Mouse (Mus musculus) forebrain, embryonic 15.5 days (tissue): Measurements from ENCODE around the gene Fam78b. TPM values are rescaled to one million over a fixed set of nuclear protein-coding genes. Genes with fewer than 3 reads are reported as not detected.

Source experiments
- ATAC-seq: fragments of 200-750 bp; cut with Nextera tagmentation; replicated peaks from 2 replicates; pipeline ENCODE4 v1.8.0; 2017; ENCODE audit warnings: mild to moderate bottlenecking, moderate TSS enrichment, moderate library complexity
- H3K27ac ChIP-seq: fragments of 300-500 bp; sonication (generic); replicated peaks from 2 replicates; pipeline ENCODE4 v1.5.1; 2015; ENCODE audit warnings: mild to moderate bottlenecking, inconsistent platforms
- H3K27me3 ChIP-seq: fragments of 300-500 bp; sonication (generic); 2 replicates; pipeline ENCODE4 v1.6.1; 2015; ENCODE audit warnings: inconsistent platforms
- H3K36me3 ChIP-seq: fragments of 300-500 bp; sonication (generic); 2 replicates; pipeline ENCODE4 v1.6.1; 2015; ENCODE audit warnings: mild to moderate bottlenecking, inconsistent platforms
- H3K4me1 ChIP-seq: fragments of 300-500 bp; sonication (generic); 2 replicates; pipeline ENCODE4 v1.6.1; 2015; ENCODE audit warnings: inconsistent platforms
- H3K4me2 ChIP-seq: fragments of 300-500 bp; sonication (generic); replicated peaks from 2 replicates; pipeline ENCODE4 v1.6.1; 2015; ENCODE audit warnings: mild to moderate bottlenecking, inconsistent platforms
- H3K4me3 ChIP-seq: fragments of 300-500 bp; sonication (generic); 2 replicates; pipeline ENCODE4 v1.5.1; 2015; ENCODE audit warnings: mild to moderate bottlenecking, inconsistent platforms
- H3K9ac ChIP-seq: fragments of 300-500 bp; sonication (generic); replicated peaks from 2 replicates; pipeline ENCODE4 v1.6.1; 2015; ENCODE audit warnings: mild to moderate bottlenecking, inconsistent platforms
- H3K9me3 ChIP-seq: fragments of 300-500 bp; sonication (generic); 2 replicates; pipeline ENCODE4 v1.6.1; 2016; ENCODE audit warnings: inconsistent platforms
- whole genome bisulfite sequencing: fragments of 180-500 bp; shearing (Covaris S2); methylation state at CpG from one replicate; pipeline ENCODE4 v1.1.7; 2015; ENCODE audit warnings: mixed read lengths; 5-methylcytosine and 5-hydroxymethylcytosine counted together
- polyA plus RNA-seq: library from polyadenylated mRNA; unstranded; fragments of >200 nt; fragmentation: Nextera tagmentation; extraction: Ambion mirVana; gene quantifications from 2 replicates; pipeline ENCODE4 v1.2.1, GENCODE M21; 2015

The Fam78b gene
- 7.6 and 10.1 TPM in 2 replicates for polyA plus RNA-seq

GRCm38 (mm10) chr1:167001174-167001843 is at the start of gene Fam78b:
Gene Fam78b (plus strand): TSS chr1:167001417.
- H3K27ac ChIP-seq, result peak within 1 kb of the TSS; percentile 93
- H3K27me3 ChIP-seq, result no peaks in the 10 kb centered on the region
- under 1% methylated on average over 52 of the region's 85 CpGs for WGBS
- peaks cover 28% of the 10 kb centered on the region for H3K4me1 ChIP-seq
- peak within 1 kb of the TSS; percentile 87 for H3K4me2 ChIP-seq
- H3K36me3 ChIP-seq, result no peaks in the 10 kb centered on the region
- peak within 1 kb of the TSS; percentile 66 for H3K4me3 ChIP-seq
- H3K9ac ChIP-seq, result peak within 1 kb of the TSS; percentile 92
- H3K9me3 ChIP-seq, result no peaks in the 10 kb centered on the region
- ATAC-seq, result peak; percentile 72

- no peaks in the 10 kb centered on the region for H3K36me3 ChIP-seq
- H3K4me1 ChIP-seq, result no peaks in the 10 kb centered on the region
- no peak overlapping the region for H3K4me2 ChIP-seq
- ATAC-seq, result no peak
- no peak overlapping the region for H3K4me3 ChIP-seq
- H3K27ac ChIP-seq, result no peak overlapping the region
- 36% methylated on average over 10 of the region's 10 CpGs for WGBS
- H3K9ac ChIP-seq, result no peak overlapping the region
- H3K9me3 ChIP-seq, result no peaks in the 10 kb centered on the region
- no peaks in the 10 kb centered on the region for H3K27me3 ChIP-seq
Measured at GRCm38 (mm10) chr1:166964508-166964907, 36.7 kb upstream of the Fam78b start.

- no peaks in the 10 kb centered on the region for H3K4me1 ChIP-seq
- no peaks in the 10 kb centered on the region for H3K9me3 ChIP-seq
- no peaks in the 10 kb centered on the region for H3K36me3 ChIP-seq
- ATAC-seq, result no peak
- WGBS, result 83% methylated on average over 5 of the region's 5 CpGs
- H3K27ac ChIP-seq, result no peak overlapping the region
- no peaks in the 10 kb centered on the region for H3K27me3 ChIP-seq
- H3K4me2 ChIP-seq, result no peak overlapping the region
- no peak overlapping the region for H3K9ac ChIP-seq
- no peak overlapping the region for H3K4me3 ChIP-seq
Measured at GRCm38 (mm10) chr1:166968271-166968670, 32.9 kb upstream of the Fam78b start.

- no peak overlapping the region for H3K4me2 ChIP-seq
- no peak for ATAC-seq
- H3K9me3 ChIP-seq, result no peaks in the 10 kb centered on the region
- H3K36me3 ChIP-seq, result no peaks in the 10 kb centered on the region
- no peak overlapping the region for H3K27ac ChIP-seq
- H3K4me3 ChIP-seq, result no peak overlapping the region
- 87% methylated on average over 3 of the region's 3 CpGs for WGBS
- no peak overlapping the region for H3K9ac ChIP-seq
- H3K4me1 ChIP-seq, result no peaks in the 10 kb centered on the region
- no peaks in the 10 kb centered on the region for H3K27me3 ChIP-seq
Measured at GRCm38 (mm10) chr1:166973731-166974130, 27.5 kb upstream of the Fam78b start.

GRCm38 (mm10) chr1:166978611-166979010 is 22.6 kb upstream of the Fam78b start:
- no peak for ATAC-seq
- Histone ChIP-seq H3K27ac (no peak overlapping the region), H3K9ac (no peak overlapping the region), H3K27me3 (no peaks in the 10 kb centered on the region), H3K4me2 (no peak overlapping the region), H3K9me3 (no peaks in the 10 kb centered on the region), H3K4me1 (no peaks in the 10 kb centered on the region), H3K4me3 (no peak overlapping the region), H3K36me3 (no peaks in the 10 kb centered on the region)
- 83% methylated on average over 5 of the region's 5 CpGs for WGBS

GRCm38 (mm10) chr1:166994266-166994665 is 7.0 kb upstream of the Fam78b start:
- ATAC-seq, result no peak
- no peaks in the 10 kb centered on the region for H3K4me1 ChIP-seq
- 76% methylated on average over 5 of the region's 5 CpGs for WGBS

GRCm38 (mm10) chr1:166996250-166996649 is 5.0 kb upstream of the Fam78b start:
- peaks cover 5% of the 10 kb centered on the region; the same call in 1 of the 2 replicates for H3K4me1 ChIP-seq
- no peak overlapping the region for H3K9ac ChIP-seq
- no peaks in the 10 kb centered on the region for H3K27me3 ChIP-seq
- WGBS, result 92% methylated on average over 8 of the region's 8 CpGs
- H3K4me2 ChIP-seq, result no peak overlapping the region
- no peaks in the 10 kb centered on the region for H3K9me3 ChIP-seq
- H3K4me3 ChIP-seq, result no peak overlapping the region
- no peak for ATAC-seq
- H3K36me3 ChIP-seq, result no peaks in the 10 kb centered on the region
- no peak overlapping the region for H3K27ac ChIP-seq

More at GRCm38 (mm10) chr1:166994266-166994665, 7.0 kb upstream of the Fam78b start:
- no peak overlapping the region for H3K4me2 ChIP-seq
- no peaks in the 10 kb centered on the region for H3K36me3 ChIP-seq
- no peak overlapping the region for H3K4me3 ChIP-seq
- H3K9me3 ChIP-seq, result no peaks in the 10 kb centered on the region
- no peak overlapping the region for H3K9ac ChIP-seq
- no peak overlapping the region for H3K27ac ChIP-seq
- H3K27me3 ChIP-seq, result no peaks in the 10 kb centered on the region

- Histone ChIP-seq H3K4me2 (no peak overlapping the region), H3K27me3 (no peaks in the 10 kb centered on the region), H3K27ac (no peak overlapping the region), H3K4me1 (peaks cover 5% of the 10 kb centered on the region; the same call in 1 of the 2 replicates), H3K9me3 (no peaks in the 10 kb centered on the region), H3K9ac (no peak overlapping the region), H3K4me3 (no peak overlapping the region), H3K36me3 (no peaks in the 10 kb centered on the region)
- 80% methylated on average over 7 of the region's 7 CpGs for WGBS
- ATAC-seq, result no peak
Measured at GRCm38 (mm10) chr1:166996811-166997210, 4.4 kb upstream of the Fam78b start.

- peak overlapping the region; percentile 92 for H3K9ac ChIP-seq
- H3K27ac ChIP-seq, result peak overlapping the region; percentile 93
- H3K9me3 ChIP-seq, result no peaks in the 10 kb centered on the region
- no peaks in the 10 kb centered on the region for H3K27me3 ChIP-seq
- H3K4me2 ChIP-seq, result peak overlapping the region; percentile 87
- peaks cover 28% of the 10 kb centered on the region for H3K4me1 ChIP-seq
- peak; percentile 85 for ATAC-seq
- H3K36me3 ChIP-seq, result no peaks in the 10 kb centered on the region
- H3K4me3 ChIP-seq, result peak overlapping the region; percentile 66
- WGBS, result 0% methylated on average over 63 of the region's 76 CpGs
Measured at GRCm38 (mm10) chr1:167000529-167001173, 566 bp upstream of the Fam78b start.

GRCm38 (mm10) chr1:167001844-167002485 is 748 bp downstream of the Fam78b start:
- WGBS, result under 1% methylated on average over 30 of the region's 30 CpGs
- ATAC-seq, result peak; percentile 7
- Histone ChIP-seq H3K27ac (peak overlapping the region; percentile 93), H3K36me3 (no peaks in the 10 kb centered on the region), H3K9me3 (no peaks in the 10 kb centered on the region), H3K4me1 (peaks cover 28% of the 10 kb centered on the region), H3K9ac (peak overlapping the region; percentile 92), H3K4me3 (peak overlapping the region; percentile 66), H3K27me3 (no peaks in the 10 kb centered on the region), H3K4me2 (peak overlapping the region; percentile 87)

GRCm38 (mm10) chr1:167002486-167002850 is 1.3 kb downstream of the Fam78b start:
- peak overlapping the region; percentile 87 for H3K4me2 ChIP-seq
- no peaks in the 10 kb centered on the region for H3K27me3 ChIP-seq
- peak overlapping the region; percentile 66 for H3K4me3 ChIP-seq
- H3K36me3 ChIP-seq, result no peaks in the 10 kb centered on the region
- under 1% methylated on average over 19 of the region's 19 CpGs for WGBS
- peaks cover 28% of the 10 kb centered on the region for H3K4me1 ChIP-seq
- ATAC-seq, result no peak
- peak overlapping the region; percentile 93 for H3K27ac ChIP-seq
- peak overlapping the region; percentile 92 for H3K9ac ChIP-seq
- no peaks in the 10 kb centered on the region for H3K9me3 ChIP-seq

- H3K27me3 ChIP-seq, result no peaks in the 10 kb centered on the region
- no peak for ATAC-seq
- no peaks in the 10 kb centered on the region for H3K9me3 ChIP-seq
- 81% methylated on average over 2 of the region's 2 CpGs for WGBS
- no peaks in the 10 kb centered on the region for H3K36me3 ChIP-seq
- H3K4me3 ChIP-seq, result no peak overlapping the region
- H3K27ac ChIP-seq, result no peak overlapping the region
- H3K4me1 ChIP-seq, result peaks cover 28% of the 10 kb centered on the region
- no peak overlapping the region for H3K4me2 ChIP-seq
- H3K9ac ChIP-seq, result no peak overlapping the region
Measured at GRCm38 (mm10) chr1:167004621-167005020, 3.4 kb downstream of the Fam78b start.
